Mouse (Mus musculus) ES-E14 (cell line): ENCODE data around the gene Stx1b. TPM values are rescaled to one million over a fixed set of nuclear protein-coding genes. Genes with fewer than 3 reads are reported as not detected.
"Not testable (repeated sequence)": the region's sequence is repeated elsewhere in the genome, so short reads cannot be mapped to it uniquely, and the experiment has no call there.

ENCODE experiments used
- DNase-seq: peaks from one replicate; pipeline ENCODE4 v3.0.0-alpha.2; 2013; ENCODE audit warnings: low read depth, low spot score
- H3K27ac ChIP-seq: 2 replicates; pipeline ENCODE4 v1.5.1; 2012; ENCODE audit warnings: low read depth, mild to moderate bottlenecking, low read length, moderate library complexity, mixed read lengths; ENCODE audit not compliant: poor library complexity, insufficient read depth, severe bottlenecking
- H3K36me3 ChIP-seq: 2 replicates; pipeline ENCODE4 v1.6.1; 2012; ENCODE audit warnings: mild to moderate bottlenecking, low read length, moderate library complexity, mixed read lengths; ENCODE audit not compliant: control insufficient read depth, poor library complexity, insufficient read depth, severe bottlenecking
- H3K4me1 ChIP-seq, 2 experiments: fragments of 150-350 bp in 1 of 2; sonication (generic) in 1 of 2; 2 replicates each; pipeline ENCODE4 v1.6.1; 2012; ENCODE audit warnings: low read length in 2 of 2, mild to moderate bottlenecking in 1 of 2, mixed read lengths in 1 of 2; ENCODE audit not compliant: control insufficient read depth in 2 of 2, insufficient read depth in 2 of 2, poor library complexity in 1 of 2
- H3K4me3 ChIP-seq, 2 experiments: fragments of 150-350 bp in 1 of 2; sonication (generic) in 1 of 2; 2 replicates each; pipeline ENCODE4 v1.5.1; 2012; ENCODE audit warnings: low read length in 2 of 2, low read depth in 1 of 2, mild to moderate bottlenecking in 1 of 2, mixed read lengths in 1 of 2; ENCODE audit not compliant: insufficient read depth in 1 of 2, poor library complexity in 1 of 2, severe bottlenecking in 1 of 2
- H3K9ac ChIP-seq: 2 replicates; pipeline ENCODE4 v1.6.1; 2012; ENCODE audit warnings: low read depth, mild to moderate bottlenecking, low read length, mixed read lengths; ENCODE audit not compliant: poor library complexity, insufficient read depth, severe bottlenecking
- H3K9me3 ChIP-seq: fragments of 150-350 bp; sonication (generic); 2 replicates; pipeline ENCODE4 v1.6.1; 2012; ENCODE audit warnings: low read depth, mild to moderate bottlenecking, low read length; ENCODE audit not compliant: control insufficient read depth, insufficient read depth
- CHD2 ChIP-seq: IDR thresholded peaks from 2 replicates; pipeline ENCODE4 v1.6.1; 2014; ENCODE audit warnings: mild to moderate bottlenecking, low read depth, low read length, inconsistent platforms
- HCFC1 ChIP-seq: IDR thresholded peaks from 2 replicates; pipeline ENCODE4 v1.6.1; 2012; ENCODE audit warnings: low read length, inconsistent platforms, borderline replicate concordance; ENCODE audit not compliant: insufficient read depth
- MAFK ChIP-seq: IDR thresholded peaks from 2 replicates; pipeline ENCODE4 v1.6.1; 2014; ENCODE audit warnings: mild to moderate bottlenecking, low read depth, low read length, inconsistent platforms; ENCODE audit not compliant: insufficient read depth
- ZC3H11A ChIP-seq: IDR thresholded peaks from 2 replicates; pipeline ENCODE4 v1.6.1; 2012; ENCODE audit warnings: low read depth, mild to moderate bottlenecking, inconsistent platforms, low read length, borderline replicate concordance
- ZNF384 ChIP-seq: IDR thresholded peaks from 2 replicates; pipeline ENCODE4 v1.6.1; 2012; ENCODE audit warnings: low read depth, low read length, inconsistent platforms
- in situ Hi-C, 2 experiments: fragments of 600-800 bp; cut with MboI; formaldehyde crosslinking; loops; one replicate each; pipeline ENCODE4 v1.15.1; 2025; ENCODE audit warnings: low sequenced_read_pairs in 2 of 2, inconsistent platforms in 1 of 2; ENCODE audit not compliant: unreplicated experiment in 2 of 2
- total RNA-seq: library from RNA; depleted of rRNA; stranded (reverse); fragments of 300-350 nt; gene quantifications from 2 replicates; pipeline ENCODE4 v1.2.3, GENCODE M21; 2012

The Stx1b gene
- total RNA-seq, 1 experiment, result 1.4 TPM

DNA sequence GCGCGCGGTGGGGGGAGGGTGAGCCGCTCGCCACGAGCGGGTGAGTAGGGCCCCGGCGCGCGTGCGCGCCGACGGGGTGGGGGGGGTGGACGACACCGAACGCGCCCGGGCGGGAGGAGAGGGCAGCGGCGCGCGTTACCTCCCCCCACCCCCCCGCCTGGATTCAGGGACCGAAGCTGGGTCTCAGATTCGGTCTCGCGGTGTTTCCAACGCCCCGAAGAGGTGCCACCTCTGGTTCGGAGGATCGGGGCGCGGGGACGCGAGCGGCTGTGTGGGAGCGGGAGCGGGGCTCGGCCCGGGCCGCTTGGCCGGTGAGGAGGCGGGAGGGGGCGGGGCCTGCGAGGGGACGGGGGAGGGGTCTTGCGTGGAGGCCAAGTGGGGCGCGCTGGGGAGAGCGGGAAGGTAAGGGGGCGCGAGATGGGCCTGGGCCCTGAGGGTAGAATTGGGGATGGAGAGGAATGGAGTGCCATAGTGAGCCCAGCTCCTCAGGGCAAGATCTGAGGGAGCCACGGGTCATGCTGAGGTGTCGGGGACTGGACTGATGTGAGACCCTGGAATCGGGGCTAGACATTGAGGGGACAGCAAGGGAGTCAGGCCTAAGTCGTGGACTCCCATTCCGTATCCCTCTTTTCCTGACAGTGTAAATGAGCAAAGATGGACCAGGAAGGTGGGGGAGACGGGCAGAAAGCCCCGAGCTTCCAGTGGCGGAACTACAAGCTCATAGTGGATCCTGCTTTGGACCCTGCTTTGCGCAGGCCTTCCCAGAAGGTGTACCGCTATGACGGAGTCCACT lies 46.7 kb downstream of the Stx1b start:
- Histone ChIP-seq H3K36me3 (peaks cover 25% of the 10 kb centered on the region), H3K9ac (peak overlapping the region; percentile 97), H3K4me1 (peaks cover 0 to 3% of the 10 kb centered on the region in 2 experiments; a peak in 2 of 4 replicates), H3K9me3 (no peaks in the 10 kb centered on the region), H3K4me3 (peak overlapping the region; percentile 84 to 98), H3K27ac (peak overlapping the region; percentile 94)
- in situ Hi-C loops, result no loop called here
- no peak for DNase-seq
- no peak for TF ChIP-seq HCFC1

DNA sequence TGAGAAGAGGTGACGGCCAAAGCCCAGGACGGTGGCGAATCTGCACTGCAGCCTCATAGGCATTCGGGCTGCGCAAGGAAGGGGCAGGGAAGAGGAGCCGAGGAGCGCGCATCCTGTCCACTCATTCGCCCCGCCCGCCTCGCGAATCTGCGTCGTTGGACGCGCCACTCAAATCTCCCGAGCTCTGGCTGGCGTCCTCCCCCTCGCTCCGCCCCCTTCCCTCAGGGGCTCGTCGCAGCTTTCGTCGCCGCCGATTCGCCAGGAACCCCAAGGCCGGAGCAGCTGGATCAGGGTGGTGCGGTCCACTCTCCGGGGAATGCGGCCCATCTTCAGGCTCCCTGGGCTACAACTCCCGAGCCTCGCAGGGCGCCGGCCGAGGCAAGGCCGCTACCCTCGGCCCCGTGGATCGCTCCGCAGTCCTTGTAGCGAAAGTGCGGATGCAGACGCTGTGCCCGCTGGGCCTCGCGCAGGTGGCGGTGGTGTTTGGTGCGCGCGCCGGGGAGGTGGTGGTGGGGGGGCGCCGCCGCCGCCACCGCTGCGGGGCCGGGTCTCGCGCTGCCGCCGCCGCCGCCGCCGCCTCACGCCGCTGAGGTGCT lies 47.4 kb downstream of the Stx1b start:
- peak; percentile 93 for DNase-seq
- Histone ChIP-seq H3K36me3 (peaks cover 19% of the 10 kb centered on the region), H3K4me3 (peak overlapping the region; percentile 84 to 98), H3K4me1 (peaks cover 0 to 3% of the 10 kb centered on the region in 2 experiments; a peak in 2 of 4 replicates), H3K9ac (peak overlapping the region; percentile 97), H3K9me3 (no peaks in the 10 kb centered on the region), H3K27ac (peak overlapping the region; percentile 94)
- in situ Hi-C loops, result no loop called here
- TF ChIP-seq CHD2 (peak; percentile 30; the same call in 1 of the 2 replicates), HCFC1 (peak; percentile 70), ZC3H11A (peak; percentile 100), ZNF384 (no peak)

DNA sequence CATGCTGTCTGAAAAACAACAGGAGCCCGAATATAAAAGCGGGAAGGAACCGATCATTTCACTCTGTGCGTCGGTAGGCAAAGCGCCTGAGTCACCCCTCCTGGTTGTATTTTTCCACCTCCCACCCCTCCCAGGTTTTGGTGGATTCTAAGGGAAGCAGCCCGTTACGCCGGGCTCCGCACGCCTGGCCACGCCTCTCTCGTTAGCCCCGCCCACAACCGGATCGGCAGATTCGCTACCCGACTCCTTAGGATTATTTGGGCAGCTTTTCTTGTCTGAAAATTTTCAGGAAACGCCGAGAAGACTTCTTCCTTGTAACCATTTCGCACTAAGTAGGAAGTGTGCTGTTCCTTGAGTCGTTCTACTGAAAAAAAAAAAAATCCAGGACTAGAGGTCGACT lies 47.9 kb downstream of the Stx1b start, which contains the start of gene Setd1a:
Gene Setd1a, plus strand, starts transcription at position 245 of the 400 bp plus-strand sequence.
- H3K9me3 ChIP-seq, result no peaks in the 10 kb centered on the region
- peaks cover 19% of the 10 kb centered on the region for H3K36me3 ChIP-seq
- peak; percentile 79 for DNase-seq
- peaks cover 0 to 3% of the 10 kb centered on the region in 2 experiments; a peak in 2 of 4 replicates for H3K4me1 ChIP-seq
- H3K27ac ChIP-seq, result peak within 1 kb of the TSS; percentile 94
- in situ Hi-C loops, result no loop called here
- TF ChIP-seq MAFK, result 0 out of 2 replicates have a peak, but pooled peaks have one; percentile 18
- no peak for TF ChIP-seq HCFC1
- peak; percentile 56; the same call in 1 of the 2 replicates for TF ChIP-seq ZNF384
- peak; percentile 96 for TF ChIP-seq ZC3H11A
- no peak for TF ChIP-seq CHD2
- peak within 1 kb of the TSS; percentile 97 for H3K9ac ChIP-seq
- H3K4me3 ChIP-seq, result peak within 1 kb of the TSS; percentile 84 to 98

DNA sequence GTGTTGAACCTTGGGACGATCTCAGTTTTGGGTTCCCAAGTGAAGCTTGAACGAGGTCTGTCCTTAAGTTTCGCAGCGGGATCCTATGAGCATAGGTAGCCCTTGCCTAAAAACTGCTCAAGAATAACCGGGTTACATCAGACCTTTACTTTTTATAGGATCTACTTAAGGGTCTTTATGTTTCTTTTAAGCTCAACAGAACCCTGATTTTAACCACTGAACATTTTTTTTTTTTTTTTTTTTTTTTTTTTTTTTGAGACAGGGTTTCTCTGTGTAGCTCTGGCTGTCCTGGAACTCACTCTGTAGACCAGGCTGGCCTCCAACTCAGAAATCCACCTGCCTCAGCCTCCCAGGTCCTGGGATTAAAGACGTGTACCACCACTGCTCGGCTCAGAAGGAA lies 48.5 kb downstream of the Stx1b start:
- H3K4me1 ChIP-seq, in situ Hi-C loops, H3K9me3 ChIP-seq, DNase-seq: not testable (repeated sequence)
- Histone ChIP-seq H3K36me3 (peaks cover 17% of the 10 kb centered on the region), H3K4me3 (peak overlapping the region; percentile 84 to 98), H3K9ac (peak overlapping the region; percentile 97), H3K27ac (peak overlapping the region; percentile 94; the same call in 1 of the 2 replicates)
- TF ChIP-seq ZNF384, result peak; percentile 76
